Mouse (Mus musculus): ENCODE data around the gene Fjx1. TPM values are rescaled to one million over a fixed set of nuclear protein-coding genes. Genes with fewer than 3 reads are reported as not detected.

Fjx1 gene
- total RNA-seq, 1 experiment: 17.3 TPM

GRCm38 (mm10) chr2:102409741-102410140 lies 42.6 kb downstream of the Fjx1 start:
- DNase-seq (ENCODE audit: low read depth, low spot score): no peak
- Histone ChIP-seq H3K9ac (ENCODE audit: insufficient read depth, low read depth, low read length, poor library complexity, severe bottlenecking) (no peak overlapping the region), H3K4me1 (ENCODE audit: control insufficient read depth in 2 of 2, insufficient read depth in 2 of 2, low read length in 2 of 2, poor library complexity in 1 of 2) (0 out of 4 replicates have a peak, but pooled peaks cover 0 to 2% of the 10 kb centered on the region in 2 experiments), H3K9me3 (ENCODE audit: control insufficient read depth, insufficient read depth, low read depth, low read length) (no peaks in the 10 kb centered on the region), H3K27ac (ENCODE audit: insufficient read depth, low read depth, low read length, poor library complexity, severe bottlenecking) (no peak overlapping the region), H3K4me3 (ENCODE audit: insufficient read depth in 1 of 2, low read depth in 1 of 2, low read length in 2 of 2, poor library complexity in 1 of 2, severe bottlenecking in 1 of 2) (no peak overlapping the region), H3K36me3 (ENCODE audit: control insufficient read depth, insufficient read depth, low read length, poor library complexity, severe bottlenecking) (no peaks in the 10 kb centered on the region)
- in situ Hi-C loops (cut with MboI; ENCODE audit: low sequenced_read_pairs in 2 of 2, unreplicated experiment in 2 of 2): no loop called here
- TF ChIP-seq CHD2 (IDR thresholded peaks at IDR 0.05; ENCODE audit: low read depth, low read length) (no peak), MAFK (IDR thresholded peaks at IDR 0.05; ENCODE audit: insufficient read depth, low read depth, low read length) (no peak), HCFC1 (IDR thresholded peaks at IDR 0.05; ENCODE audit: borderline replicate concordance, insufficient read depth, low read length) (no peak), ZC3H11A (IDR thresholded peaks at IDR 0.05; ENCODE audit: borderline replicate concordance, low read depth, low read length) (no peak), ZNF384 (IDR thresholded peaks at IDR 0.05; ENCODE audit: low read depth, low read length) (no peak)

- Histone ChIP-seq H3K36me3 (ENCODE audit: control insufficient read depth, insufficient read depth, low read length, poor library complexity, severe bottlenecking) (no peaks in the 10 kb centered on the region), H3K9ac (ENCODE audit: insufficient read depth, low read depth, low read length, poor library complexity, severe bottlenecking) (no peak within 1 kb of the TSS), H3K4me3 (ENCODE audit: insufficient read depth in 1 of 2, low read depth in 1 of 2, low read length in 2 of 2, poor library complexity in 1 of 2, severe bottlenecking in 1 of 2) (no peak within 1 kb of the TSS), H3K27ac (ENCODE audit: insufficient read depth, low read depth, low read length, poor library complexity, severe bottlenecking) (no peak within 1 kb of the TSS), H3K4me1 (ENCODE audit: control insufficient read depth in 2 of 2, insufficient read depth in 2 of 2, low read length in 2 of 2, poor library complexity in 1 of 2) (peaks cover 2 to 4% of the 10 kb centered on the region in 2 experiments; a peak in 1 of 4 replicates), H3K9me3 (ENCODE audit: control insufficient read depth, insufficient read depth, low read depth, low read length) (no peaks in the 10 kb centered on the region)
- in situ Hi-C loops (cut with MboI; ENCODE audit: low sequenced_read_pairs in 2 of 2, unreplicated experiment in 2 of 2): no loop called here
- no peak for TF ChIP-seq ZNF384 (IDR thresholded peaks at IDR 0.05; ENCODE audit: low read depth, low read length)
- TF ChIP-seq MAFK (IDR thresholded peaks at IDR 0.05; ENCODE audit: insufficient read depth, low read depth, low read length): no peak
- TF ChIP-seq CHD2 (IDR thresholded peaks at IDR 0.05; ENCODE audit: low read depth, low read length): no peak
- no peak for TF ChIP-seq ZC3H11A (IDR thresholded peaks at IDR 0.05; ENCODE audit: borderline replicate concordance, low read depth, low read length)
- TF ChIP-seq HCFC1 (IDR thresholded peaks at IDR 0.05; ENCODE audit: borderline replicate concordance, insufficient read depth, low read length): no peak
- no peak for DNase-seq (ENCODE audit: low read depth, low spot score)
These were observed 44.7 kb downstream of the Fjx1 start, which contains the start of gene Trim44 for GRCm38 (mm10) chr2:102407363-102408184. Gene Trim44 (minus strand): TSS chr2:102407828.

- no peak overlapping the region for H3K27ac ChIP-seq (ENCODE audit: insufficient read depth, low read depth, low read length, poor library complexity, severe bottlenecking)
These were observed 45.7 kb downstream of the Fjx1 start for GRCm38 (mm10) chr2:102406324-102407304.

GRCm38 (mm10) chr2:102403982-102404381 lies 48.3 kb downstream of the Fjx1 start:
- no peak for DNase-seq (ENCODE audit: low read depth, low spot score)
- H3K9ac ChIP-seq (ENCODE audit: insufficient read depth, low read depth, low read length, poor library complexity, severe bottlenecking): no peak overlapping the region
- H3K9me3 ChIP-seq (ENCODE audit: control insufficient read depth, insufficient read depth, low read depth, low read length): no peaks in the 10 kb centered on the region
- TF ChIP-seq ZC3H11A (IDR thresholded peaks at IDR 0.05; ENCODE audit: borderline replicate concordance, low read depth, low read length): no peak
- no peak for TF ChIP-seq HCFC1 (IDR thresholded peaks at IDR 0.05; ENCODE audit: borderline replicate concordance, insufficient read depth, low read length)
- TF ChIP-seq ZNF384 (IDR thresholded peaks at IDR 0.05; ENCODE audit: low read depth, low read length): no peak
- TF ChIP-seq CHD2 (IDR thresholded peaks at IDR 0.05; ENCODE audit: low read depth, low read length): no peak
- TF ChIP-seq MAFK (IDR thresholded peaks at IDR 0.05; ENCODE audit: insufficient read depth, low read depth, low read length): no peak
- H3K4me3 ChIP-seq (ENCODE audit: insufficient read depth in 1 of 2, low read depth in 1 of 2, low read length in 2 of 2, poor library complexity in 1 of 2, severe bottlenecking in 1 of 2): no peak overlapping the region
- no peaks in the 10 kb centered on the region for H3K36me3 ChIP-seq (ENCODE audit: control insufficient read depth, insufficient read depth, low read length, poor library complexity, severe bottlenecking)
- no peak overlapping the region for H3K27ac ChIP-seq (ENCODE audit: insufficient read depth, low read depth, low read length, poor library complexity, severe bottlenecking)
- in situ Hi-C loops (cut with MboI; ENCODE audit: low sequenced_read_pairs in 2 of 2, unreplicated experiment in 2 of 2): no loop called here
- H3K4me1 ChIP-seq (ENCODE audit: control insufficient read depth in 2 of 2, insufficient read depth in 2 of 2, low read length in 2 of 2, poor library complexity in 1 of 2): peaks cover 4 to 6% of the 10 kb centered on the region in 2 experiments; a peak in 2 of 4 replicates

More at GRCm38 (mm10) chr2:102406324-102407304, 45.7 kb downstream of the Fjx1 start:
- Histone ChIP-seq H3K4me3 (ENCODE audit: insufficient read depth in 1 of 2, low read depth in 1 of 2, low read length in 2 of 2, poor library complexity in 1 of 2, severe bottlenecking in 1 of 2) (no peak overlapping the region), H3K9ac (ENCODE audit: insufficient read depth, low read depth, low read length, poor library complexity, severe bottlenecking) (no peak overlapping the region), H3K4me1 (ENCODE audit: control insufficient read depth in 2 of 2, insufficient read depth in 2 of 2, low read length in 2 of 2, poor library complexity in 1 of 2) (peaks cover 2 to 4% of the 10 kb centered on the region in 2 experiments; a peak in 1 of 4 replicates), H3K9me3 (ENCODE audit: control insufficient read depth, insufficient read depth, low read depth, low read length) (no peaks in the 10 kb centered on the region), H3K36me3 (ENCODE audit: control insufficient read depth, insufficient read depth, low read length, poor library complexity, severe bottlenecking) (no peaks in the 10 kb centered on the region)
- TF ChIP-seq ZNF384 (IDR thresholded peaks at IDR 0.05; ENCODE audit: low read depth, low read length) (no peak), MAFK (IDR thresholded peaks at IDR 0.05; ENCODE audit: insufficient read depth, low read depth, low read length) (no peak), CHD2 (IDR thresholded peaks at IDR 0.05; ENCODE audit: low read depth, low read length) (no peak), HCFC1 (IDR thresholded peaks at IDR 0.05; ENCODE audit: borderline replicate concordance, insufficient read depth, low read length) (no peak), ZC3H11A (IDR thresholded peaks at IDR 0.05; ENCODE audit: borderline replicate concordance, low read depth, low read length) (no peak)
- in situ Hi-C loops (cut with MboI; ENCODE audit: low sequenced_read_pairs in 2 of 2, unreplicated experiment in 2 of 2): no loop called here
- no peak for DNase-seq (ENCODE audit: low read depth, low spot score)
